Mouse (Mus musculus) bone marrow macrophage, adult 2 months (primary cell): ENCODE data around the gene Emc8.

Source experiments
- CTCF ChIP-seq: IDR thresholded peaks from 2 replicates; pipeline ENCODE4 v1.5.1; 2012; ENCODE audit warnings: low read depth, mild to moderate bottlenecking, low read length, moderate library complexity
- POLR2A ChIP-seq: IDR thresholded peaks from 2 replicates; pipeline ENCODE4 v1.6.1; 2012; ENCODE audit warnings: mild to moderate bottlenecking, low read depth, low read length, borderline replicate concordance

DNA sequence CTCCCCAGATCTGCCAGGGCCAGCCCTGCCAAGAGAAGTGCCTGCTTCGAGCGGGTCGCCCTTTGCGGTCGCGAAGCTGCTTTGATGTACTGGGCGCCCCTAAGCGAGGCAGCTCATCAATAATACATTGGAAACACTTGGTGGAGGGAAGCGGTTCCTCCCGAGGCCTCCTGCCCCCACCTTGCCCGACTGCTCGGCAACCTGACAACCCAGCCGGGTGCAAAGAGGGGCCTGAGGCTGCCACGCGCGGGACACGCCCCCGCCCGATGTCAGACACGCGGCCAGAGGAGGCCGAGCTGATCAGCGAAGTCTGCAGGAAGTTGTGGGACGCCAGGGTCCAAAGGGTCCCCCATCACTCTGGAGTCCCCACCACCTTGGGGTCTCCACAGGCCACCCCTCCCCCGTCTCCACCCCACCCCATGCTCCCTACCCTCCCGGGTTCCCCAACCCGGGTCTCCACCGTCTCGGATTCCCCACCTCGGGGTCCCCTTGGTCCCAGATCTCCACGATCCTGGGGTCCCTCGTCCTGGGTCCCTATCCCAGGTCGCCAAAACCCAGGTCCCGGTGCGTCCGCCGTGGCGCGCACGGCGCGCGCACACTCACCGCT, 34.6 kb downstream of the Emc8 start:
- TF ChIP-seq POLR2A (no peak), CTCF (no peak)
